In genomic region chr4:136126019-136126418, GRCm38 (mm10) we compare ENCODE assay signal across 23 mouse cellular contexts. TPM values are rescaled to one million over a fixed set of nuclear protein-coding genes. Genes with fewer than 3 reads are reported as not detected.
A peak's percentile ranks its signal among the peaks of the same experiment; 100 is the strongest.
DNase-seq lines count a peak whose midpoint lies in the region; ATAC-seq and TF ChIP-seq lines count a peak whose summit lies in the region.
"Had no signal": no experiment of that assay in that cellular context is flagged by ENCODE, and none has a peak within 500 bp of the region (broad histone marks: within the 10 kb centered on the region; RNA-seq: fewer than 3 reads in every experiment).

No protein-coding gene starts in this region.

- H3K27me3 ChIP-seq in heart, embryonic 12.5 days (replicated peaks) = no peaks in the 10 kb centered on the region
- no peaks in the 10 kb centered on the region for H3K27me3 ChIP-seq in kidney, adult 2 months (replicated peaks; ENCODE audit: control insufficient read depth, insufficient read depth, low read length)
- H3K27me3 ChIP-seq in kidney, embryonic 15.5 days = no peaks in the 10 kb centered on the region
- H3K27me3 ChIP-seq in midbrain, embryonic 10.5 days (ENCODE audit: low read depth, poor library complexity, severe bottlenecking) = no peaks in the 10 kb centered on the region
- H3K27me3 ChIP-seq in midbrain, embryonic 15.5 days (replicated peaks) = no peaks in the 10 kb centered on the region
- no peaks in the 10 kb centered on the region for H3K27me3 ChIP-seq in lung, postnatal 0 days (replicated peaks; ENCODE audit: insufficient read depth, low read length)
- H3K27me3 ChIP-seq: forebrain, embryonic 15.5 days; midbrain, embryonic 12.5 days had no signal

- ATAC-seq in heart, embryonic 12.5 days (ENCODE audit: insufficient number of reproducible peaks, low FRiP score) = no peak
- ATAC-seq in kidney, embryonic 15.5 days (replicated peaks; ENCODE audit: low FRiP score) = no peak
- ATAC-seq in midbrain, embryonic 15.5 days (replicated peaks) = no peak
- ATAC-seq in lung, postnatal 0 days = no peak
- ATAC-seq: activated CD4-positive, CD25-positive, alpha-beta regulatory T cell, adult 4 months; forebrain, embryonic 15.5 days; hindbrain, postnatal 0 days; intestine, embryonic 16.5 days had no signal

- intact Hi-C loops in heart, postnatal 10 days (cut with DNase I) = no loop called here

- 51% methylated on average over 5 of the region's 5 CpGs for WGBS in heart, embryonic 12.5 days
- 44% methylated on average over 5 of the region's 5 CpGs for WGBS in kidney, adult 2 months
- 67% methylated on average over 5 of the region's 5 CpGs for whole genome bisulfite sequencing in kidney, embryonic 15.5 days
- 77% methylated on average over 5 of the region's 5 CpGs for WGBS in midbrain, embryonic 10.5 days
- WGBS in midbrain, embryonic 15.5 days = 80% methylated on average over 5 of the region's 5 CpGs
- WGBS in lung, postnatal 0 days = 50% methylated on average over 5 of the region's 5 CpGs

- H3K36me3 ChIP-seq in heart, embryonic 12.5 days = no peaks in the 10 kb centered on the region
- no peaks in the 10 kb centered on the region for H3K36me3 ChIP-seq in kidney, adult 2 months (ENCODE audit: control insufficient read depth, insufficient read depth, low read length)
- no peaks in the 10 kb centered on the region for H3K36me3 ChIP-seq in kidney, embryonic 15.5 days
- no peaks in the 10 kb centered on the region for H3K36me3 ChIP-seq in midbrain, embryonic 10.5 days
- no peaks in the 10 kb centered on the region for H3K36me3 ChIP-seq in midbrain, embryonic 15.5 days (replicated peaks)
- H3K36me3 ChIP-seq in lung, postnatal 0 days (ENCODE audit: insufficient read depth, low read length) = no peaks in the 10 kb centered on the region
- H3K36me3 ChIP-seq: forebrain, embryonic 15.5 days; G1E; midbrain, embryonic 12.5 days had no signal

- no peak for TF ChIP-seq EP300 in lung, postnatal 0 days (IDR thresholded peaks at IDR 0.05)

- no peak for DNase-seq in heart, postnatal 10 days
- peak; percentile 57 for DNase-seq in kidney, adult 2 months
- DNase-seq in midbrain, embryonic 10.5 days (ENCODE audit: low spot score) = no peak
- no peak for DNase-seq in lung, postnatal 0 days (ENCODE audit: low spot score)
- DNase-seq: adrenal gland, postnatal 10 days; B cell, adult 2 months; cerebellum, adult 2 months; cerebellum, postnatal 25 days; gastrocnemius, postnatal 14 days; lung, adult 18-20 months; lung, postnatal 14 days; thymus, adult 18-20 months; thymus, postnatal 36 days had no signal

- H3K27ac ChIP-seq in heart, embryonic 12.5 days (ENCODE audit: poor library complexity, severe bottlenecking) = 0 out of 2 replicates have a peak overlapping the region, but pooled peaks have one; percentile 26
- no peak overlapping the region for H3K27ac ChIP-seq in kidney, adult 2 months (ENCODE audit: insufficient read depth, low read depth, low read length)
- no peak overlapping the region for H3K27ac ChIP-seq in kidney, embryonic 15.5 days
- peak overlapping the region; percentile 65 for H3K27ac ChIP-seq in midbrain, embryonic 10.5 days (replicated peaks)
- H3K27ac ChIP-seq in midbrain, embryonic 15.5 days = no peak overlapping the region
- no peak overlapping the region for H3K27ac ChIP-seq in lung, postnatal 0 days (ENCODE audit: low read length)
- H3K27ac ChIP-seq: forebrain, embryonic 15.5 days; hindbrain, postnatal 0 days; midbrain, embryonic 12.5 days had no signal

- no peak overlapping the region for H3K4me2 ChIP-seq in heart, embryonic 12.5 days
- no peak overlapping the region for H3K4me2 ChIP-seq in kidney, embryonic 15.5 days
- H3K4me2 ChIP-seq in midbrain, embryonic 15.5 days = no peak overlapping the region
- H3K4me2 ChIP-seq in lung, postnatal 0 days (replicated peaks; ENCODE audit: low read depth, low read length) = no peak overlapping the region
- H3K4me2 ChIP-seq: forebrain, embryonic 15.5 days; liver, embryonic 11.5 days; midbrain, embryonic 12.5 days had no signal

- peaks cover 3% of the 10 kb centered on the region for H3K9me3 ChIP-seq in heart, embryonic 12.5 days (replicated peaks)
- no peaks in the 10 kb centered on the region for H3K9me3 ChIP-seq in kidney, embryonic 15.5 days (replicated peaks)
- H3K9me3 ChIP-seq in midbrain, embryonic 10.5 days (replicated peaks) = peaks cover 9% of the 10 kb centered on the region
- H3K9me3 ChIP-seq in midbrain, embryonic 15.5 days = no peaks in the 10 kb centered on the region
- no peaks in the 10 kb centered on the region for H3K9me3 ChIP-seq in lung, postnatal 0 days (ENCODE audit: low read length)
- H3K9me3 ChIP-seq: forebrain, embryonic 15.5 days; midbrain, embryonic 12.5 days had no signal

- H3K9ac ChIP-seq in heart, embryonic 12.5 days = no peak overlapping the region
- H3K9ac ChIP-seq in kidney, embryonic 15.5 days = no peak overlapping the region
- H3K9ac ChIP-seq in midbrain, embryonic 15.5 days = no peak overlapping the region
- no peak overlapping the region for H3K9ac ChIP-seq in lung, postnatal 0 days (replicated peaks; ENCODE audit: low read depth)
- H3K9ac ChIP-seq: forebrain, embryonic 15.5 days; midbrain, embryonic 12.5 days had no signal

- no peak for TF ChIP-seq CTCF in kidney, adult 2 months (conservative IDR thresholded peaks at IDR 0.05; ENCODE audit: insufficient read depth, insufficient read length, low read depth, low read length)
- TF ChIP-seq CTCF in lung, postnatal 0 days (IDR thresholded peaks at IDR 0.05) = no peak

- H3K4me3 ChIP-seq in heart, embryonic 12.5 days = no peak overlapping the region
- no peak overlapping the region for H3K4me3 ChIP-seq in kidney, adult 2 months (ENCODE audit: insufficient read depth, low read depth, low read length)
- H3K4me3 ChIP-seq in kidney, embryonic 15.5 days (replicated peaks) = no peak overlapping the region
- no peak overlapping the region for H3K4me3 ChIP-seq in midbrain, embryonic 10.5 days
- no peak overlapping the region for H3K4me3 ChIP-seq in midbrain, embryonic 15.5 days
- H3K4me3 ChIP-seq in lung, postnatal 0 days (ENCODE audit: low read depth, low read length) = no peak overlapping the region
- H3K4me3 ChIP-seq: forebrain, embryonic 15.5 days; midbrain, embryonic 12.5 days had no signal

- H3K4me1 ChIP-seq in heart, embryonic 12.5 days (replicated peaks) = peaks cover 37% of the 10 kb centered on the region
- H3K4me1 ChIP-seq in kidney, adult 2 months (ENCODE audit: control insufficient read depth, insufficient read depth, low read length) = peaks cover 11% of the 10 kb centered on the region; the same call in 1 of the 2 replicates
- H3K4me1 ChIP-seq in kidney, embryonic 15.5 days = peaks cover 25% of the 10 kb centered on the region
- peaks cover 18% of the 10 kb centered on the region for H3K4me1 ChIP-seq in midbrain, embryonic 10.5 days
- no peaks in the 10 kb centered on the region for H3K4me1 ChIP-seq in midbrain, embryonic 15.5 days
- no peaks in the 10 kb centered on the region for H3K4me1 ChIP-seq in lung, postnatal 0 days (ENCODE audit: insufficient read depth, low read depth, low read length)
- H3K4me1 ChIP-seq: forebrain, embryonic 15.5 days; midbrain, embryonic 12.5 days had no signal

- no peak for TF ChIP-seq POLR2A in kidney, adult 2 months (IDR thresholded peaks at IDR 0.05; ENCODE audit: low read depth, low read length)

RNA-seq across cellular contexts. Expression of gene Id3, which starts 17.3 kb away (rescaled TPM):
- 320 and 321 TPM in 2 replicates for polyA plus RNA-seq in heart, embryonic 12.5 days (2016; fragmentation: Nextera tagmentation; extraction: Ambion mirVana)
- 100 to 1,000 TPM; 104 TPM for total RNA-seq in heart, postnatal 10 days (2021)
- polyA plus RNA-seq in kidney, adult 2 months (2012; rRNA removed) = 259 and 289 TPM in 2 replicates
- polyA plus RNA-seq in kidney, embryonic 15.5 days (2015; fragmentation: Nextera tagmentation; extraction: Ambion mirVana) = 862 and 905 TPM in 2 replicates
- polyA plus RNA-seq in midbrain, embryonic 10.5 days (2016; fragmentation: Nextera tagmentation; extraction: Ambion mirVana) = 619 and 802 TPM in 2 replicates
- polyA plus RNA-seq in midbrain, embryonic 15.5 days (2015; fragmentation: Nextera tagmentation; extraction: Ambion mirVana) = 127 and 151 TPM in 2 replicates
- polyA plus RNA-seq in lung, postnatal 0 days (2015; fragmentation: Nextera tagmentation; extraction: Ambion mirVana) = 430 and 477 TPM in 2 replicates
- polyA plus RNA-seq: G1E had no signal

RNA-seq across cellular contexts. Expression of gene E2f2, which starts 46.2 kb away (rescaled TPM):
- polyA plus RNA-seq in heart, embryonic 12.5 days (2016; fragmentation: Nextera tagmentation; extraction: Ambion mirVana) = 8.1 and 9.3 TPM in 2 replicates
- 1 to 10 TPM; 4.3 to 6.8 TPM for total RNA-seq in heart, postnatal 10 days (2021)
- polyA plus RNA-seq in kidney, adult 2 months (2012; rRNA removed) = 2.1 and 2.2 TPM in 2 replicates
- polyA plus RNA-seq in kidney, embryonic 15.5 days (2015; fragmentation: Nextera tagmentation; extraction: Ambion mirVana) = 9.7 and 10.5 TPM in 2 replicates
- polyA plus RNA-seq in midbrain, embryonic 10.5 days (2016; fragmentation: Nextera tagmentation; extraction: Ambion mirVana) = 10.3 and 10.8 TPM in 2 replicates
- 2.2 and 2.3 TPM in 2 replicates for polyA plus RNA-seq in midbrain, embryonic 15.5 days (2015; fragmentation: Nextera tagmentation; extraction: Ambion mirVana)
- polyA plus RNA-seq in lung, postnatal 0 days (2015; fragmentation: Nextera tagmentation; extraction: Ambion mirVana) = 17.8 and 19.1 TPM in 2 replicates

Comparison
In these comparisons a context has a peak if more than half of its experiments do, and no peak if none do; other contexts are left out.
1. H3K27ac ChIP-seq: peak in heart, embryonic 12.5 days (single experiment) and midbrain, embryonic 10.5 days (single experiment); none in kidney, adult 2 months (single experiment), kidney, embryonic 15.5 days (single experiment), midbrain, embryonic 15.5 days (single experiment) and lung, postnatal 0 days (single experiment).